Mouse (Mus musculus): Measurements from ENCODE around the gene Tmc1.

DNA sequence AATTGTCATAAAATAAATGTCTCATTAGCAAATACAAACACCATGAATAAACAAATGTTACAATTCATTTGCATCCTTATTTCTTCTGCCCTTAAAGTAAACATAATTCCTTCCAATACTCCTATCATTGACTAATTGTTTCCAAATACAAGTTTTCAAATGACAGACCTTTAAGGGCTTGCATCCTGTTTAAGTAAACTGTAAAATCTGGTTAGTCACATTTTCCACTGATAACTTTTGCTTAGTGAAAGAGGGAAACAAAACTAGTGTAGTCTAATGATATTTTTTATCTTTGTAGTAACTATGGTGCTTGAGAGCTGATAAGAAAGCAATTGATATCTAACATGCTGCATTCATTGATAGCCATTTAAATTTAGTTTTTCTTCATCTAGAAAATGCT is 154.5 kb downstream of the Tmc1 start:
- TF ChIP-seq CTCF (IDR thresholded peaks at IDR 0.05; ENCODE audit: borderline replicate concordance, control insufficient read depth, extremely low read depth, insufficient read depth, low read length, poor library complexity) (no peak), POLR2A (IDR thresholded peaks at IDR 0.05; ENCODE audit: control insufficient read depth, extremely low read depth, insufficient read depth, low read length, poor library complexity) (no peak)
